Mouse (Mus musculus) lung, postnatal 0 days (tissue): ENCODE measurements around the gene 4930426L09Rik.

ENCODE experiments used
- CTCF ChIP-seq: IDR thresholded peaks from 2 replicates; pipeline ENCODE4 v1.5.1; 2016; ENCODE audit warnings: antibody characterized with exemption, mild to moderate bottlenecking
- EP300 ChIP-seq: IDR thresholded peaks from 2 replicates; pipeline ENCODE4 v1.6.1; 2016; ENCODE audit warnings: antibody characterized with exemption, mild to moderate bottlenecking, control low read depth

DNA sequence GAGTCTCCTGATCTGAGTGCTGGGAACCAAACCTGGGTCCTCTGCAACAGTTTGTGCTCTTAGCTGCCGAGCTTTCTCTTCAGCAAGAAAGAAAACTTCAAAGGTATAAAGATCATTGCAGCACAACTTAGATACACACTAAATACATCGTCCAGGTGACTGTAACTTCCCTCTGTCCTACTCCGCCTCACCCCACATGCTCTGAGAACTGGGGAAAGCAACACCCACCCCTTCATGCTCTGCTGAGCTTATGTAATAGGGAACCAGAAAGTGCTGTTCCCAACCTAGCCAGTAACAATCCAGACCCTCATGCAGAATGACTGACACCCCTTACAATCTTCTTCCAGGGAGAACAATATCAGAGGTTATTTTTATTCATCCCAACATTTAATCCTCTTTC, 41.7 kb upstream of the 4930426L09Rik start:
- TF ChIP-seq EP300 (no peak), CTCF (no peak)
